Mouse (Mus musculus) layer of hippocampus, adult 11-12 months (tissue): ENCODE data around the gene Psmg3.

ENCODE experiments used
- DNase-seq: peaks from one replicate; pipeline ENCODE4 v3.0.0; 2022; ENCODE audit warnings: low spot score

The Psmg3 gene

GRCm38 (mm10) chr5:139815964-139816363, 10.7 kb downstream of the Psmg3 start:
- DNase-seq, result no peak

- DNase-seq, result no peak
Observed at GRCm38 (mm10) chr5:139813963-139814381, 12.7 kb downstream of the Psmg3 start.

GRCm38 (mm10) chr5:139813126-139813490, 13.6 kb downstream of the Psmg3 start:
- no peak for DNase-seq

GRCm38 (mm10) chr5:139812398-139813125, 14.1 kb downstream of the Psmg3 start:
- DNase-seq, result no peak

- DNase-seq, result no peak
Observed at GRCm38 (mm10) chr5:139811677-139812397, 14.8 kb downstream of the Psmg3 start.

- DNase-seq, result no peak
Observed at GRCm38 (mm10) chr5:139809397-139809796, 17.3 kb downstream of the Psmg3 start.

- no peak for DNase-seq
Observed at GRCm38 (mm10) chr5:139805924-139806323, 20.8 kb downstream of the Psmg3 start.

- no peak for DNase-seq
Observed at GRCm38 (mm10) chr5:139804573-139805111, 22.0 kb downstream of the Psmg3 start.

- DNase-seq, result no peak
Observed at GRCm38 (mm10) chr5:139804107-139804551, 22.6 kb downstream of the Psmg3 start.

GRCm38 (mm10) chr5:139803601-139804102, 23.0 kb downstream of the Psmg3 start:
- no peak for DNase-seq

- DNase-seq, result no peak
Observed at GRCm38 (mm10) chr5:139803165-139803564, 23.5 kb downstream of the Psmg3 start.

- no peak for DNase-seq
Observed at GRCm38 (mm10) chr5:139801880-139802279, 24.8 kb downstream of the Psmg3 start.

- DNase-seq, result no peak
Observed at GRCm38 (mm10) chr5:139801231-139801630, 25.5 kb downstream of the Psmg3 start.

GRCm38 (mm10) chr5:139799801-139800590, 26.7 kb downstream of the Psmg3 start:
- no peak for DNase-seq

- DNase-seq, result no peak
Observed at GRCm38 (mm10) chr5:139799041-139799440, 27.6 kb downstream of the Psmg3 start.

- DNase-seq, result no peak
Observed at GRCm38 (mm10) chr5:139798168-139798900, 28.4 kb downstream of the Psmg3 start.

GRCm38 (mm10) chr5:139797473-139798167, 29.1 kb downstream of the Psmg3 start:
- DNase-seq, result peak; percentile 84

GRCm38 (mm10) chr5:139796900-139797299, 29.8 kb downstream of the Psmg3 start:
- peak; percentile 54 for DNase-seq

GRCm38 (mm10) chr5:139796001-139796620, 30.6 kb downstream of the Psmg3 start:
- DNase-seq, result no peak

GRCm38 (mm10) chr5:139794938-139795337, 31.7 kb downstream of the Psmg3 start:
- DNase-seq, result no peak
